Mouse (Mus musculus): Measurements from ENCODE around the gene Timm13. TPM values are rescaled to one million over a fixed set of nuclear protein-coding genes. Genes with fewer than 3 reads are reported as not detected.

The Timm13 gene
- total RNA-seq, 2 experiments from 2014 or later, result 139 TPM

DNA sequence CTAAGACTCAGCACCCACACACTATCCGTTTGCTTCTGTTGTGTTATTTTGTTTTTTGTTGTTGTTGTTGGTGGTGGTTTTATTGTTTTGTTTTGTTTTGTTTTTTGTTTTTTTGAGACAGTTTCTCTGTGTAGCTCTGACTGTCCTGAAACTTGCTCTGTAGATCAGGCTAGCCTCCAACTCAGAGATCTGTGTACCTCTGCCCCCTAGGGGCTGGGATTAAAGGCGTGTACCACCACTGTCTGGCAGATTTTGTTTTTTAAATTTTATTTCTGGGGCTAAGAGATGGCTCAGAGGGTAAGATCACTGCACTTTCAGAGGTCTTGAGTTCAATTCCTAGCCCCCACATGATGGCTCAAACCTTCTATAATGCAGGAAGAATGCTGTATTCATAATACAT, 19.9 kb downstream of the Timm13 start:
- intact Hi-C loops (cut with DNase I), result loop anchor here (1.0 to 2.0 kb wide), 2 partner anchors 59 to 114 kb away; no protein-coding TSS in a partner anchor

GRCm38 (mm10) chr10:80880131-80880641, 20.6 kb downstream of the Timm13 start:
- intact Hi-C loops (cut with DNase I), result loop anchor here (1.0 to 2.0 kb wide), 2 partner anchors 58 to 115 kb away; no protein-coding TSS in a partner anchor
- peak; percentile 45 to 49 for DNase-seq (ENCODE audit: low spot score in 2 of 2)

More for the DNA sequence above, 19.9 kb downstream of the Timm13 start:
- no peak for DNase-seq (ENCODE audit: low spot score in 2 of 2)

DNA sequence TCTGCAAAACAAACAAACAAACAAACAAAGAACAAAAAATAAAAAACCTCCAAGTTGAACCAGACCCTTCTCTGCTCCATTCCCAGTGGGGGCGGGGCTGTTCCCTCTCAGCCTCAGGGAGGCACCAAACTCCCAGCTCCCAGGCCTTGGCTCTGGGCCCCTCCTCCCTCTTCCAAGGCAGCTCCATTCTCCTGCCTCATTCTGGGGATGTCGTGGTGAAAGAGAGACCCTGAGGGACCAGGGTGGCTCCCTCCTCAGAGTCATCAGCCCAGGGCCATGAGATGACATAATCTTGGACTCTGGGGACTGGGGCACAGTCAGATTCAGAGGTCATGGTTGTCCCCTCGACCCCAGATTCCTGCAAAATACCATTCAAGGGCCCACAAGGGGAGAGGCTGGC, 24.2 kb downstream of the Timm13 start:
- DNase-seq (ENCODE audit: low spot score in 2 of 2), result no peak
- intact Hi-C loops (cut with DNase I), result loop anchor here (2.0 kb wide), 1 partner anchor 130 kb away; no protein-coding TSS in a partner anchor

- intact Hi-C loops (cut with DNase I), result loop anchor here (2.0 kb wide), 1 partner anchor 129 kb away; no protein-coding TSS in a partner anchor
- peak in 1 of 2 experiments; percentile 53 for DNase-seq (ENCODE audit: low spot score in 2 of 2)
Measured at GRCm38 (mm10) chr10:80876028-80876427, 24.7 kb downstream of the Timm13 start.

GRCm38 (mm10) chr10:80874035-80874434, 26.7 kb downstream of the Timm13 start:
- intact Hi-C loops (cut with DNase I), result loop anchor here (2.0 kb wide), 2 partner anchors 17 to 51 kb away; no protein-coding TSS in a partner anchor

GRCm38 (mm10) chr10:80871581-80871980, 29.2 kb downstream of the Timm13 start, which contains the start of gene Tmprss9:
Tmprss9 (plus strand) TSS chr10:80871848.
- intact Hi-C loops (cut with DNase I), result no loop called here
- DNase-seq (ENCODE audit: low spot score in 2 of 2), result no peak

More at GRCm38 (mm10) chr10:80874035-80874434, 26.7 kb downstream of the Timm13 start:
- DNase-seq (ENCODE audit: low spot score in 2 of 2), result no peak

DNA sequence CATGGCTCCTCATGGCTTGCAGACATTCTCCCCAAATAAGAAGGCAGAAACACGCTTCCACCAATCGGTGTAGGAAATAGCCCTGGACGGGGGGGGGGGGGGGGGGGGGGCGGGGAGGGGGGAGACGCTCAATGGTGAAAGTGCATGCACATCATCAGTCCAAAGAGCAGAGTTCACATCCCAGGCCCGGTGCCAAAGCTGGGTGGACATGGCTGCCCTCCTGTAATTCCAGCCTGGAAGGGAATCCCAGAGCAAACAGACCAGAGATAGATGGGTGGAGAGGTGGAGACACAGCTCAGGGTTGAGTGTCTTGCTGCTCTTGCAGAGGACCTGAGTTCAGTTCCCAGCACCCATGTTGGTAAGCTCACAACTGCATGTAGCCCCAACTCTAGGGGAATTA, 29.8 kb downstream of the Timm13 start:
- no peak for DNase-seq (ENCODE audit: low spot score in 2 of 2)
- intact Hi-C loops (cut with DNase I), result no loop called here

DNA sequence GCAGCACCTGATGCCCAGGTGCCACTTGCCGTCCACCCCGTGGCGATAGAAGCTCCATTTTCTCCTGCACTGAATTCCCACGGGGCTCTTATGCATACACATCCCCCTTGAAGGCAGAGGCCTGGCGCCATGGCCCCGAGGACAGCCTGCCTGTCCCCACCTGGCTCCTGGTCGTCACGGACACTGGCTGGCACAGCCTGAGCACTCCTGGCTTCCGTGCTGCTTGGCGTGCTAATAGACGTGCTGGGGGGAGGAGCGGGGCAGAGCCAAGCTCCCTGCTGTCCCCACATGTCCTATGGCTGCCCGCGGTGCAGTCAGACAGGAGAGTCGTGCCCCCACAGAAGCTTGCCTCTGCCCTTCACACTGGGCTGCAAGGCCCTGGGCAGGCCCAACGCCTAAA, 36.3 kb downstream of the Timm13 start:
- DNase-seq (ENCODE audit: low spot score in 2 of 2), result no peak
- intact Hi-C loops (cut with DNase I), result no loop called here

- intact Hi-C loops (cut with DNase I), result no loop called here
Measured at GRCm38 (mm10) chr10:80862305-80862704, 38.5 kb downstream of the Timm13 start.

DNA sequence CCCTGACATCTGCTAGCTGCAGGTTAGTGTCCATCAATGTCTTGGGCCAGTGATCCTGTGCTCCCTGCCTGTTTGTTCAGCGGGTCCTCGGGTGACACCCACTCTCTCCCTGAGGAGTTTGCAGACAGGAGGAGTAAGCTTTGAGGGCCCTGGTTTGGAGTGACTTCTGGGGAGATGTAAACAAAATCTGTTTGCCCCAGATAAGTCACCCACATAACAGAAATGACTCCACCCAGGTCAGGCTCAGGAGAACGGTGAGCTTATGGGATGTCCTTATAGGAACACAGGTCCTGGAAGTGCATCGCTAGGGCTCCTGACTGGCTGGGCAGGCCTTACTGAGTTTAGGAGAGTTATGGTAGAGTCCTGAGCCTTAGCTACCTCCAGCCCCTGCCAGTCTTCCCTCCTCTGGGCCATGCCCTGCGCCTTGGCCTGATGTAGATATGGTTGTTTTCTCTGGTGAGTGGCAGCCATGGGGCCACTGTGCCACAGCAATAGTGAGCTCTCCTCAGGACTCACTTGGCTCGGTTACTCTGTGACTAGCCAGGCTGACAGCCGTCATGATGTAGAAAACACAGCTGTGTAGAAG, 42.3 kb downstream of the Timm13 start:
- DNase-seq (ENCODE audit: low spot score in 2 of 2), result no peak
- intact Hi-C loops (cut with DNase I), result no loop called here

More at GRCm38 (mm10) chr10:80862305-80862704, 38.5 kb downstream of the Timm13 start:
- no peak for DNase-seq (ENCODE audit: low spot score in 2 of 2)

DNA sequence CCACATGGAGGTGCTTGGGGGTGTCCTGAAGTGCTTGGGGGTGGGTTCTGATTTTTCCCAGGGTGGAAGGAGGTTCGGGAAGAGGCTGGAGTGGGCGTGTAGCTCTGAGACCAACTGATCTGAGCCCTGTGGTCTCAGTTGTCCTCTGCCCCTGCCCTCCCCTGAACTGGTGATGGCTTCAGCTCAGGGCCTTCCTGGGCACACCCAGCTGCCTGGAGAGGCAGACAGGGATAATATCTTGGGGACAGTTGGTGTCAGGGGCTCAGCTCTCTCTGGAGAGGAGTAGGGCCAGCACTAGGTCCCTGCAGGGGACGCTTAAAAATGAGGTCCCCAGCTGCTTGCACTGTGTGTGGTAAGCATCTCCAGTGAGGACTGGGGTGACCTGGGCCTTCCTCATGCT, 42.9 kb downstream of the Timm13 start:
- intact Hi-C loops (cut with DNase I), result loop anchor here (2.0 kb wide), 1 partner anchor 17 kb away; no protein-coding TSS in a partner anchor
- no peak for DNase-seq (ENCODE audit: low spot score in 2 of 2)

DNA sequence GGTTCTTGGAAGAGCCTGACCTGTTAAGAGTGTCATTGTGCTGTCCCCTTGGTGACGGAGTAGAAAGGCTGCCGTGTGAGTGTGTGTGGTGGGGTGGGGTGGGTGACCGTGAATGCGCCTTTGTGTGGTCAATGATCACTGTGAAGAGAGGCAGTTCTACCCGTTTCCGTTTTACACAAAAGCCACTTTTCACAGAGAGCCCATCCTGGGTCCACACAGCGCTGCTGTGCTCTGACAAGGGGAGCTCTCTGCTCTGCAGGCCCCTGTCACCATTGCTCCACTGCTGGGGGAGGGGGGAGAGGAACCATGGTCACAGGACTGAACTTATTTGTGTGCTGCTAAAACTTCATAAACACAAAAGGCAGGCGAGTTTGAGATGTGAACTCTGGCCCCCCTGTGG, 43.4 kb downstream of the Timm13 start:
- DNase-seq (ENCODE audit: low spot score in 2 of 2), result peak in 1 of 2 experiments; percentile 49
- intact Hi-C loops (cut with DNase I), result loop anchor here (2.0 kb wide), 1 partner anchor 17 kb away; no protein-coding TSS in a partner anchor

GRCm38 (mm10) chr10:80856908-80857307, 43.9 kb downstream of the Timm13 start:
- intact Hi-C loops (cut with DNase I), result loop anchor here (2.0 kb wide), 1 partner anchor 18 kb away; no protein-coding TSS in a partner anchor
- DNase-seq (ENCODE audit: low spot score in 2 of 2), result no peak

GRCm38 (mm10) chr10:80856267-80856666, 44.5 kb downstream of the Timm13 start:
- intact Hi-C loops (cut with DNase I), result loop anchor here (2.0 kb wide), 1 partner anchor 19 kb away; no protein-coding TSS in a partner anchor
- peak in 1 of 2 experiments; percentile 67 for DNase-seq (ENCODE audit: low spot score in 2 of 2)

GRCm38 (mm10) chr10:80855749-80856073, 45.1 kb downstream of the Timm13 start:
- intact Hi-C loops (cut with DNase I), result loop anchor here (1.0 to 2.0 kb wide), 2 partner anchors 19 to 29 kb away; partner anchors contain the start of gene Oaz1
- DNase-seq (ENCODE audit: low spot score in 2 of 2), result no peak

DNA sequence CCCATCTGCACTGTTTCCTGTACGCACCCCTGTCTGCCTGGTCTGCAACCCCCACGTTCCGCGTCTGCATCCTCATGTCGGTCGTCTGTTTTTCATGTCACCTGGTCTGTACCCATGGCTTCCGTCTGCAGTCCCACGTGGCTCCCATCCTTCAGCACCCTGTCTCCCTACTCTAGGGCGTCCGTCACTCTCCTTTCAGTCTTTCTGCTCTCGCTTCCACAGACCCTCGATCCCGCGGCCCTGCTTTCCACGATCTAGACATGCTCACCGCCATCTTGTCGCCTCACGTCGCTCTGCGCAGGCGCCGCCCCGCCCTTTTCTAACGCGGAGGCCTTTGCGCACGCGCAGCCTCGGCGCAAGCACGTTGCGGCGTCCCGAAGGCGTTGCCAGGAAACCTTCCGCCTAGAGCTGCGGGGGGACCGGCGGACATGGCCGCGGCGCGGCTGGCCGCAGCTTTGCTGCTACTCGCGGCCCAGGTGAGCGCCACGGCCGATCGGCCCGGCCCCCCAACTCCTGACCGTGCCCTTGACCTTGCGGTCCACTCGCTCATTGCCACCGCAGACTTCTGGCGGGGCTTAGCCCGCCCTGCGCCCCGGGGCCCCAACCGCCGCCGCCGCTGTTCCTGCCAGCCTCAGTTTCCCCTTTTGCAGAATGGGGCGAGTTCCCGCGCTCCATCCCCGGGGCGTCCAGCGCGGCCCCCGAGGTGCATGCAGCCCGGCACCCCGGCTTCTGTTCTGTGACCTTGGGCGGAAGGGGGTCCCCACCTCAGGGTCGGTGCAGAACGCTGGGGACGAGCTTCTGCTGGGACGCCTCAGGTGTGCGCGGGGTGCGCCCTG, 45.6 kb downstream of the Timm13 start, which contains the start of the genes Lsm7 and Sppl2b:
Gene Lsm7 (minus strand): TSS at position 297 of the 836 bp plus-strand sequence.
Gene Sppl2b (plus strand): TSS at position 363 of the 836 bp plus-strand sequence.
- intact Hi-C loops (cut with DNase I), result loop anchor here (1.0 kb wide), 1 partner anchor 29 kb away; the partner anchor contains the start of gene Oaz1
- peak; percentile 97 for DNase-seq (ENCODE audit: low spot score in 2 of 2)

Data from left cerebral cortex, postnatal 25 days (tissue).